Mouse (Mus musculus): ENCODE results near the gene Rap1b.

GRCm38 (mm10) chr10:117778328-117778910, 67.4 kb downstream of the Rap1b start:
- TF ChIP-seq CTCF (IDR thresholded peaks at IDR 0.05; ENCODE audit: borderline replicate concordance, extremely low read depth, insufficient read depth, insufficient read length) (no peak), POLR2A (IDR thresholded peaks at IDR 0.05; ENCODE audit: borderline replicate concordance, extremely low read depth, insufficient read depth, insufficient read length, poor library complexity, severe bottlenecking) (no peak)
